ENCODE assay signal across 8 mouse cellular contexts in genomic region chr12:108005488-108005800, GRCm38 (mm10). TPM values are rescaled to one million over a fixed set of nuclear protein-coding genes. Genes with fewer than 3 reads are reported as not detected.
DNase-seq lines count a peak whose midpoint lies in the region; ATAC-seq and TF ChIP-seq lines count a peak whose summit lies in the region.

No protein-coding gene starts in this region.

- no peak for TF ChIP-seq CTCF in cortical plate, adult 2 months (IDR thresholded peaks at IDR 0.05; ENCODE audit: extremely low read depth, insufficient read depth, low read length)

- no peak for ATAC-seq in kidney, embryonic 14.5 days (ENCODE audit: low FRiP score, low TSS enrichment)
- ATAC-seq in hindbrain, embryonic 11.5 days (ENCODE audit: low FRiP score) = 0 out of 2 replicates have a peak, but pooled peaks have one; percentile 25
- ATAC-seq in midbrain, embryonic 13.5 days = no peak

- H3K9ac ChIP-seq in kidney, embryonic 14.5 days (ENCODE audit: low read depth, low read length) = peak overlapping the region; percentile 38; the same call in 1 of the 2 replicates
- peak overlapping the region; percentile 52 for H3K9ac ChIP-seq in hindbrain, embryonic 11.5 days (ENCODE audit: low read depth, low read length)
- peak overlapping the region; percentile 64 for H3K9ac ChIP-seq in midbrain, embryonic 13.5 days (replicated peaks)

- no peak for DNase-seq in kidney, postnatal 14 days
- no peak for DNase-seq in hindbrain, embryonic 11.5 days (ENCODE audit: low spot score)
- no peak for DNase-seq in frontal cortex, adult 2 months (ENCODE audit: extremely low spot score in 1 of 2, low spot score in 1 of 2)
- DNase-seq in cerebellum, adult 18-20 months = no peak
- no peak for DNase-seq in cerebellum, postnatal 25 days

- 5% methylated on average over 14 of the region's 14 CpGs for WGBS in kidney, embryonic 14.5 days
- WGBS in hindbrain, embryonic 11.5 days = 2% methylated on average over 14 of the region's 14 CpGs
- 6% methylated on average over 14 of the region's 14 CpGs for WGBS in midbrain, embryonic 13.5 days

- peak overlapping the region; percentile 97 for H3K4me2 ChIP-seq in kidney, embryonic 14.5 days (replicated peaks; ENCODE audit: low read depth, low read length)
- H3K4me2 ChIP-seq in hindbrain, embryonic 11.5 days (replicated peaks; ENCODE audit: low read depth, low read length) = peak overlapping the region; percentile 90
- peak overlapping the region; percentile 84 for H3K4me2 ChIP-seq in midbrain, embryonic 13.5 days (replicated peaks)

- TF ChIP-seq POLR2A in cortical plate, adult 2 months (IDR thresholded peaks at IDR 0.05; ENCODE audit: extremely low read depth, insufficient read depth, low read length) = no peak

- peak overlapping the region; percentile 40; the same call in 1 of the 2 replicates for H3K4me3 ChIP-seq in kidney, embryonic 14.5 days (ENCODE audit: low read length)
- H3K4me3 ChIP-seq in cortical plate, adult 2 months (ENCODE audit: insufficient read depth, low read length) = 0 out of 2 replicates have a peak overlapping the region, but pooled peaks have one; percentile 2
- peak overlapping the region; percentile 32 for H3K4me3 ChIP-seq in hindbrain, embryonic 11.5 days (ENCODE audit: low read depth, low read length)
- peak overlapping the region; percentile 96 for H3K4me3 ChIP-seq in midbrain, embryonic 13.5 days (replicated peaks)

- H3K27me3 ChIP-seq in kidney, embryonic 14.5 days (ENCODE audit: control insufficient read depth, insufficient read depth, low read length) = peaks cover 29% of the 10 kb centered on the region
- peaks cover 11% of the 10 kb centered on the region; the same call in 1 of the 2 replicates for H3K27me3 ChIP-seq in hindbrain, embryonic 11.5 days (ENCODE audit: control insufficient read depth, insufficient read depth, low read length)
- H3K27me3 ChIP-seq in midbrain, embryonic 13.5 days = peaks cover 14% of the 10 kb centered on the region

- H3K9me3 ChIP-seq in kidney, embryonic 14.5 days (ENCODE audit: control insufficient read depth, low read length) = no peaks in the 10 kb centered on the region
- H3K9me3 ChIP-seq in hindbrain, embryonic 11.5 days (ENCODE audit: control insufficient read depth, low read length) = no peaks in the 10 kb centered on the region
- no peaks in the 10 kb centered on the region for H3K9me3 ChIP-seq in midbrain, embryonic 13.5 days

- no peak overlapping the region for H3K27ac ChIP-seq in kidney, embryonic 14.5 days (ENCODE audit: low read depth, low read length)
- no peak overlapping the region; the same call in 1 of the 2 replicates for H3K27ac ChIP-seq in cortical plate, adult 2 months (ENCODE audit: insufficient read depth, low read length)
- H3K27ac ChIP-seq in hindbrain, embryonic 11.5 days (ENCODE audit: low read depth, low read length) = no peak overlapping the region
- H3K27ac ChIP-seq in midbrain, embryonic 13.5 days = no peak overlapping the region; the same call in 1 of the 2 replicates

- H3K36me3 ChIP-seq in kidney, embryonic 14.5 days (ENCODE audit: control insufficient read depth, insufficient read depth, low read length) = no peaks in the 10 kb centered on the region
- H3K36me3 ChIP-seq in hindbrain, embryonic 11.5 days (ENCODE audit: control insufficient read depth, insufficient read depth, low read length) = no peaks in the 10 kb centered on the region
- no peaks in the 10 kb centered on the region for H3K36me3 ChIP-seq in midbrain, embryonic 13.5 days

- peaks cover 15% of the 10 kb centered on the region for H3K4me1 ChIP-seq in kidney, embryonic 14.5 days (ENCODE audit: control insufficient read depth, insufficient read depth, low read length)
- H3K4me1 ChIP-seq in cortical plate, adult 2 months (ENCODE audit: control insufficient read depth, insufficient read depth, low read length) = peaks cover 8% of the 10 kb centered on the region
- H3K4me1 ChIP-seq in hindbrain, embryonic 11.5 days (replicated peaks; ENCODE audit: control insufficient read depth, insufficient read depth, low read length) = peaks cover 5% of the 10 kb centered on the region; the same call in 1 of the 2 replicates
- peaks cover 38% of the 10 kb centered on the region for H3K4me1 ChIP-seq in midbrain, embryonic 13.5 days (replicated peaks)

RNA-seq across cellular contexts. Expression of gene Bcl11b, which starts 2.0 kb away (rescaled TPM):
- polyA plus RNA-seq in kidney, embryonic 14.5 days (2014; fragmentation: Nextera tagmentation; extraction: Ambion mirVana) = 3.5 and 5.3 TPM in 2 replicates
- polyA plus RNA-seq in cortical plate, adult 2 months (2012; rRNA removed) = 23.9 and 27.2 TPM in 2 replicates
- 6.8 and 8.4 TPM in 2 replicates for polyA plus RNA-seq in hindbrain, embryonic 11.5 days (2014; fragmentation: Nextera tagmentation; extraction: Ambion mirVana)
- polyA plus RNA-seq in midbrain, embryonic 13.5 days (2015; fragmentation: Nextera tagmentation; extraction: Ambion mirVana) = 19.2 and 27.0 TPM in 2 replicates
- 38.0 and 43.9 TPM in 2 replicates for polyA plus RNA-seq in frontal cortex, adult 2 months (2012; rRNA removed)

Comparison
In these comparisons a context has a peak if more than half of its experiments do, and no peak if none do; other contexts are left out.
1. H3K4me3 ChIP-seq: peak in every context shown above with its lines; median percentile 96 in midbrain, embryonic 13.5 days; 40 in kidney, embryonic 14.5 days; 32 in hindbrain, embryonic 11.5 days; 2 in cortical plate, adult 2 months.